Mouse (Mus musculus) thymus, adult 2 months (tissue): Measurements from ENCODE around the gene Gdpd3.

Source experiments
- CTCF ChIP-seq: fragments of 200-500 bp; IDR thresholded peaks from 2 replicates; pipeline ENCODE4 v1.5.1; 2012; ENCODE audit warnings: mild to moderate bottlenecking, control low read depth, low read length, moderate library complexity, borderline replicate concordance; ENCODE audit not compliant: control insufficient read depth, poor library complexity, insufficient read depth; ENCODE audit errors: extremely low read depth
- POLR2A ChIP-seq: fragments of 200-500 bp; IDR thresholded peaks from 2 replicates; pipeline ENCODE4 v1.6.1; 2012; ENCODE audit warnings: mild to moderate bottlenecking, low read length, control low read depth, moderate library complexity; ENCODE audit not compliant: control insufficient read depth, poor library complexity, insufficient read depth; ENCODE audit errors: extremely low read depth

DNA sequence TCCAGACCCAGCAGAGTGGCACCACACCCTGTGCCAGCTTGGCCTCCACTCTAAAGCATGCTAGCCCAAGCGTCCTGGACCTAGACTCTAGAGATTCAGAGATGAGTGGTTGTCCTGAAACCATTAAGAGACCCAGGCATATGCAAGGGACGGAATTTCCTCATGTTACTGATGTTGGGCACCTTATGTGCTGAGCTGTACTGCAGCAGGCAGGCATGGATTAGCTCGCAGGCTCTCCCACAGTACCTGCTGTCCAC lies 9.8 kb downstream of the Gdpd3 start:
- no peak for TF ChIP-seq CTCF
- no peak for TF ChIP-seq POLR2A
